Mouse (Mus musculus): ENCODE data around the gene Dlx1.

DNA sequence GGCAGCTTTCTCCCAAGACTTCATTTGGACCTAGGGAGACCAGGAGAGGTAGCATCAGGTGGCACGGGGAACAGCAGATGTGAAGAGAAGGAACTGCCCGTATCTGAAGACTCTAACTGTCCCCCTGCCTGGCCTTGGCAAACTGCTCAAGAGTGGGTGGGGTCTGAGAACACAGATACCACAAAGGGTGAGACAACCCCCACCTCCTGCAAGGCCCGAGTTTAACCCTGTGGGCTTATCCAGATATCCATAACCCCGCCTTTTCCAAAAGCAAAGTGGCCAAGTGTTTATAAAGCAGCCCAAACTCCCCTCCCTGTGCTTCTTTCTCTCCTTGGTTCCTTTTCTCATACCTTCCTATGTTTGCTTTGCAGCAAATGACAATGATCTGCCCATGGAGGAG is 4.5 kb upstream of the Dlx1 start:
- no peak for TF ChIP-seq POLR2A (IDR thresholded peaks at IDR 0.05; ENCODE audit: borderline replicate concordance, extremely low read depth, insufficient read depth, insufficient read length, poor library complexity, severe bottlenecking)
- no peak for TF ChIP-seq CTCF (IDR thresholded peaks at IDR 0.05; ENCODE audit: borderline replicate concordance, extremely low read depth, insufficient read depth, insufficient read length)

All from brain, embryonic 14.5 days (tissue).